Mouse (Mus musculus) forebrain, embryonic 13.5 days (tissue): ENCODE measurements around the gene Gm49373. TPM values are rescaled to one million over a fixed set of nuclear protein-coding genes. Genes with fewer than 3 reads are reported as not detected.

Experiments
- ATAC-seq: fragments of 200-750 bp; cut with Nextera tagmentation; 2 replicates; pipeline ENCODE4 v1.8.0; 2017
- H3K27ac ChIP-seq: fragments of 300-500 bp; sonication (generic); 2 replicates; pipeline ENCODE4 v1.5.1; 2015; ENCODE audit warnings: inconsistent platforms, mild to moderate bottlenecking, moderate library complexity
- H3K27me3 ChIP-seq: fragments of 300-500 bp; sonication (generic); 2 replicates; pipeline ENCODE4 v1.6.1; 2015; ENCODE audit warnings: mild to moderate bottlenecking, inconsistent platforms
- H3K36me3 ChIP-seq: fragments of 300-500 bp; sonication (generic); 2 replicates; pipeline ENCODE4 v1.6.1; 2015; ENCODE audit warnings: mild to moderate bottlenecking, inconsistent platforms; ENCODE audit not compliant: poor library complexity, severe bottlenecking
- H3K4me1 ChIP-seq: fragments of 300-500 bp; sonication (generic); 2 replicates; pipeline ENCODE4 v1.6.1; 2015; ENCODE audit warnings: inconsistent platforms
- H3K4me2 ChIP-seq: fragments of 300-500 bp; sonication (generic); 2 replicates; pipeline ENCODE4 v1.6.1; 2015; ENCODE audit warnings: inconsistent platforms, mild to moderate bottlenecking, moderate library complexity
- H3K4me3 ChIP-seq: fragments of 300-500 bp; sonication (generic); 2 replicates; pipeline ENCODE4 v1.5.1; 2015; ENCODE audit warnings: mild to moderate bottlenecking, inconsistent platforms
- H3K9ac ChIP-seq: fragments of 300-500 bp; sonication (generic); 2 replicates; pipeline ENCODE4 v1.6.1; 2015; ENCODE audit warnings: mild to moderate bottlenecking, inconsistent platforms
- H3K9me3 ChIP-seq: fragments of 300-500 bp; sonication (generic); replicated peaks from 2 replicates; pipeline ENCODE4 v1.6.1; 2016; ENCODE audit warnings: inconsistent platforms
- WGBS: fragments of 180-500 bp; shearing (Covaris S2); methylation state at CpG from one replicate; pipeline ENCODE4 v1.1.7; 2015; 5-methylcytosine and 5-hydroxymethylcytosine counted together
- polyA plus RNA-seq: library from polyadenylated mRNA; unstranded; fragments of >200 nt; fragmentation: Nextera tagmentation; extraction: Ambion mirVana; gene quantifications from 2 replicates; pipeline ENCODE4 v1.2.1, GENCODE M21; 2015

Gm49373 gene
- polyA plus RNA-seq = 0.78 and 1.2 TPM in 2 replicates

- no peaks in the 10 kb centered on the region for H3K9me3 ChIP-seq
- H3K27me3 ChIP-seq = no peaks in the 10 kb centered on the region
- peaks cover 43% of the 10 kb centered on the region for H3K36me3 ChIP-seq
- WGBS = 3% methylated on average over 57 of the region's 58 CpGs
- H3K4me3 ChIP-seq = peak within 1 kb of the TSS; percentile 86
- peak within 1 kb of the TSS; percentile 87 for H3K9ac ChIP-seq
- peak within 1 kb of the TSS; percentile 91 for H3K4me2 ChIP-seq
- ATAC-seq = peak; percentile 95
- 0 out of 2 replicates have a peak within 1 kb of the TSS, but pooled peaks have one; percentile 12 for H3K27ac ChIP-seq
- H3K4me1 ChIP-seq = peaks cover 18% of the 10 kb centered on the region
Observed at GRCm38 (mm10) chr9:21073044-21073840, at the start of gene Gm49373, which contains the start of gene Fdx1l. Gene Gm49373 (minus strand): TSS chr9:21073096. Gene Fdx1l (minus strand): TSS chr9:21073614.

- WGBS = 93% methylated on average over 16 of the region's 16 CpGs
- Histone ChIP-seq H3K4me2 (no peak overlapping the region), H3K36me3 (peaks cover 61% of the 10 kb centered on the region), H3K4me3 (no peak overlapping the region), H3K27me3 (no peaks in the 10 kb centered on the region), H3K27ac (no peak overlapping the region), H3K9ac (no peak overlapping the region), H3K9me3 (no peaks in the 10 kb centered on the region), H3K4me1 (no peaks in the 10 kb centered on the region)
- no peak for ATAC-seq
Observed at GRCm38 (mm10) chr9:21121483-21121882, 48.6 kb upstream of the Gm49373 start.

GRCm38 (mm10) chr9:21117073-21117472 lies 44.2 kb upstream of the Gm49373 start:
- H3K36me3 ChIP-seq = peaks cover 25% of the 10 kb centered on the region
- no peak overlapping the region for H3K27ac ChIP-seq
- H3K4me3 ChIP-seq = no peak overlapping the region
- no peaks in the 10 kb centered on the region for H3K9me3 ChIP-seq
- H3K4me1 ChIP-seq = no peaks in the 10 kb centered on the region
- ATAC-seq = no peak
- WGBS = 79% methylated on average over 6 of the region's 6 CpGs
- no peak overlapping the region for H3K9ac ChIP-seq
- no peaks in the 10 kb centered on the region for H3K27me3 ChIP-seq
- H3K4me2 ChIP-seq = no peak overlapping the region

- Histone ChIP-seq H3K4me2 (no peak overlapping the region), H3K9me3 (no peaks in the 10 kb centered on the region), H3K4me3 (no peak overlapping the region), H3K36me3 (peaks cover 11% of the 10 kb centered on the region), H3K9ac (no peak overlapping the region), H3K4me1 (no peaks in the 10 kb centered on the region), H3K27me3 (no peaks in the 10 kb centered on the region), H3K27ac (no peak overlapping the region)
- WGBS = 90% methylated on average over 8 of the region's 8 CpGs
- no peak for ATAC-seq
Observed at GRCm38 (mm10) chr9:21115105-21115504, 42.2 kb upstream of the Gm49373 start.

- Histone ChIP-seq H3K4me3 (no peak overlapping the region), H3K4me2 (no peak overlapping the region), H3K4me1 (no peaks in the 10 kb centered on the region), H3K27me3 (no peaks in the 10 kb centered on the region), H3K27ac (no peak overlapping the region), H3K9me3 (no peaks in the 10 kb centered on the region), H3K9ac (no peak overlapping the region), H3K36me3 (peaks cover 10% of the 10 kb centered on the region; the same call in 1 of the 2 replicates)
- 89% methylated on average over 7 of the region's 7 CpGs for WGBS
- no peak for ATAC-seq
Observed at GRCm38 (mm10) chr9:21114190-21114589, 41.3 kb upstream of the Gm49373 start.

- no peaks in the 10 kb centered on the region for H3K9me3 ChIP-seq
- no peak overlapping the region for H3K27ac ChIP-seq
- H3K9ac ChIP-seq = no peak overlapping the region
- WGBS = 94% methylated on average over 6 of the region's 6 CpGs
- H3K4me3 ChIP-seq = no peak overlapping the region
- H3K27me3 ChIP-seq = no peaks in the 10 kb centered on the region
- H3K36me3 ChIP-seq = peaks cover 14% of the 10 kb centered on the region; the same call in 1 of the 2 replicates
- no peak overlapping the region for H3K4me2 ChIP-seq
- ATAC-seq = no peak
- H3K4me1 ChIP-seq = no peaks in the 10 kb centered on the region
Observed at GRCm38 (mm10) chr9:21113751-21114150, 40.9 kb upstream of the Gm49373 start.

GRCm38 (mm10) chr9:21107607-21108237 lies 34.8 kb upstream of the Gm49373 start:
- no peak for ATAC-seq
- no peak overlapping the region for H3K4me3 ChIP-seq
- no peaks in the 10 kb centered on the region for H3K9me3 ChIP-seq
- 44% methylated on average over 23 of the region's 23 CpGs for WGBS
- H3K27me3 ChIP-seq = no peaks in the 10 kb centered on the region
- no peaks in the 10 kb centered on the region for H3K4me1 ChIP-seq
- no peak overlapping the region for H3K4me2 ChIP-seq
- peaks cover 15% of the 10 kb centered on the region; the same call in 1 of the 2 replicates for H3K36me3 ChIP-seq
- no peak overlapping the region for H3K9ac ChIP-seq
- no peak overlapping the region for H3K27ac ChIP-seq

GRCm38 (mm10) chr9:21105760-21106564 lies 33.1 kb upstream of the Gm49373 start:
- H3K9me3 ChIP-seq = no peaks in the 10 kb centered on the region
- no peak for ATAC-seq
- H3K4me3 ChIP-seq = no peak overlapping the region
- no peak overlapping the region for H3K27ac ChIP-seq
- peaks cover 18% of the 10 kb centered on the region; the same call in 1 of the 2 replicates for H3K36me3 ChIP-seq
- H3K27me3 ChIP-seq = no peaks in the 10 kb centered on the region
- H3K4me2 ChIP-seq = no peak overlapping the region
- no peak overlapping the region for H3K9ac ChIP-seq
- WGBS = 83% methylated on average over 5 of the region's 5 CpGs
- no peaks in the 10 kb centered on the region for H3K4me1 ChIP-seq

GRCm38 (mm10) chr9:21104814-21105213 lies 31.9 kb upstream of the Gm49373 start:
- Histone ChIP-seq H3K4me2 (no peak overlapping the region), H3K36me3 (0 out of 2 replicates have a peak, but pooled peaks cover 12% of the 10 kb centered on the region), H3K27ac (no peak overlapping the region), H3K27me3 (no peaks in the 10 kb centered on the region), H3K9ac (no peak overlapping the region), H3K4me1 (no peaks in the 10 kb centered on the region), H3K4me3 (no peak overlapping the region), H3K9me3 (no peaks in the 10 kb centered on the region)
- WGBS = 87% methylated on average over 6 of the region's 6 CpGs
- ATAC-seq = no peak

GRCm38 (mm10) chr9:21102076-21102475 lies 29.2 kb upstream of the Gm49373 start:
- H3K36me3 ChIP-seq = 0 out of 2 replicates have a peak, but pooled peaks cover 5% of the 10 kb centered on the region
- H3K4me2 ChIP-seq = no peak overlapping the region
- H3K9me3 ChIP-seq = no peaks in the 10 kb centered on the region
- 93% methylated on average over 2 of the region's 2 CpGs for WGBS
- H3K27me3 ChIP-seq = no peaks in the 10 kb centered on the region
- ATAC-seq = no peak
- no peaks in the 10 kb centered on the region for H3K4me1 ChIP-seq
- H3K27ac ChIP-seq = no peak overlapping the region
- no peak overlapping the region for H3K9ac ChIP-seq
- no peak overlapping the region for H3K4me3 ChIP-seq

GRCm38 (mm10) chr9:21100447-21101161 lies 27.7 kb upstream of the Gm49373 start:
- Histone ChIP-seq H3K4me2 (no peak overlapping the region), H3K9ac (no peak overlapping the region), H3K9me3 (no peaks in the 10 kb centered on the region), H3K36me3 (0 out of 2 replicates have a peak, but pooled peaks cover 5% of the 10 kb centered on the region), H3K4me1 (no peaks in the 10 kb centered on the region), H3K27ac (no peak overlapping the region), H3K4me3 (no peak overlapping the region), H3K27me3 (no peaks in the 10 kb centered on the region)
- 46% methylated on average over 15 of the region's 15 CpGs for WGBS
- ATAC-seq = no peak
